Mouse (Mus musculus): ENCODE results near the gene Gata3. TPM values are rescaled to one million over a fixed set of nuclear protein-coding genes. Genes with fewer than 3 reads are reported as not detected.
A peak's percentile ranks its signal among the peaks of the same experiment; 100 is the strongest.

Gata3 gene
- total RNA-seq, 2 experiments from 2014 or later: 0.57 to 1.8 TPM

GRCm38 (mm10) chr2:9875220-9875619, 14.6 kb downstream of the Gata3 start:
- ATAC-seq (replicated peaks; ENCODE audit: low FRiP score, low TSS enrichment, poor library complexity, severe bottlenecking): no peak

GRCm38 (mm10) chr2:9874467-9875219, 15.2 kb downstream of the Gata3 start:
- ATAC-seq (replicated peaks; ENCODE audit: low FRiP score, low TSS enrichment, poor library complexity, severe bottlenecking): no peak

- ATAC-seq (replicated peaks; ENCODE audit: low FRiP score, low TSS enrichment, poor library complexity, severe bottlenecking): no peak
Observed at GRCm38 (mm10) chr2:9873757-9874156, 16.1 kb downstream of the Gata3 start.

DNA sequence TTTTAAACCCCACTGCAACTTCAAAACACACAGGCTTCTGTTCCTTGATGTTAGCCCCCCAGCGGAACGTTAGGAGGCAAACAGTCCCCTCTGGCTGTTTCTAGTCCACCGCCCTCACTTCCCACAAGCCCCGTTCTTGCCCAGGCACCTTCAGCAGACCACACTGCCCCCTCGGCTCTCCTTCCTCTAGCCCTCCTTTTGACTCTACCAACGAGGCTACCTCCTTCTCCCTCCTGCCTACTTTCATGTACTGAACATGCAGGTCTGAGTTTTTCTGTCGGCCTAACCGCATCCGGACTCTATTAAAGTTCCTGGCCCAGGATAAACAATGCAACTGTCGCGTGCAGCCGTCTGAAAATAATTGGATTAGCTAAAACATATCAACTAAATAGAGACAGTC, 17.2 kb downstream of the Gata3 start:
- 0 out of 2 replicates have a peak, but pooled peaks have one; percentile 6 for ATAC-seq (replicated peaks; ENCODE audit: low FRiP score, low TSS enrichment, poor library complexity, severe bottlenecking)

DNA sequence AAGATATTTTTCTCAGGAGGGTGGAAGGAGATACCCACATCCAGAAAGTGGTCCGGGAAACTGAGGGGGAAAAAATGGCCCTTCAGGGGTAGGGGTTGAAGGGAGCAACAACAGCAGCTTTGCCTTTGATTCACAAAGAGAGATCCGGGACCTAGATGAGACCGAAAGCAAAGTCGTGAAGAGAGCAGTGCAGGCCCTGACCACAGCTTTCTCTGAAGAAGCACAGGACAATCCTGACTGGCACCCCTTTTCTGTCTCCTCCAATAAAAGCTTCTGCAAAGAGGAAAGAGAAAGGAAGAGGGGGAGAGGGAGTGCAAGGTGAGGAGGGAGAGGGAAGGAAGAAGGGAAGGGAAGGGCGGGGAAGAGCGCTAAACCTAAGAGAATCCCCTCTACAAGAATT, 18.0 kb downstream of the Gata3 start:
- ATAC-seq (replicated peaks; ENCODE audit: low FRiP score, low TSS enrichment, poor library complexity, severe bottlenecking): no peak

GRCm38 (mm10) chr2:9871141-9871716, 18.6 kb downstream of the Gata3 start:
- peak; percentile 27; the same call in 1 of the 2 replicates for ATAC-seq (replicated peaks; ENCODE audit: low FRiP score, low TSS enrichment, poor library complexity, severe bottlenecking)

DNA sequence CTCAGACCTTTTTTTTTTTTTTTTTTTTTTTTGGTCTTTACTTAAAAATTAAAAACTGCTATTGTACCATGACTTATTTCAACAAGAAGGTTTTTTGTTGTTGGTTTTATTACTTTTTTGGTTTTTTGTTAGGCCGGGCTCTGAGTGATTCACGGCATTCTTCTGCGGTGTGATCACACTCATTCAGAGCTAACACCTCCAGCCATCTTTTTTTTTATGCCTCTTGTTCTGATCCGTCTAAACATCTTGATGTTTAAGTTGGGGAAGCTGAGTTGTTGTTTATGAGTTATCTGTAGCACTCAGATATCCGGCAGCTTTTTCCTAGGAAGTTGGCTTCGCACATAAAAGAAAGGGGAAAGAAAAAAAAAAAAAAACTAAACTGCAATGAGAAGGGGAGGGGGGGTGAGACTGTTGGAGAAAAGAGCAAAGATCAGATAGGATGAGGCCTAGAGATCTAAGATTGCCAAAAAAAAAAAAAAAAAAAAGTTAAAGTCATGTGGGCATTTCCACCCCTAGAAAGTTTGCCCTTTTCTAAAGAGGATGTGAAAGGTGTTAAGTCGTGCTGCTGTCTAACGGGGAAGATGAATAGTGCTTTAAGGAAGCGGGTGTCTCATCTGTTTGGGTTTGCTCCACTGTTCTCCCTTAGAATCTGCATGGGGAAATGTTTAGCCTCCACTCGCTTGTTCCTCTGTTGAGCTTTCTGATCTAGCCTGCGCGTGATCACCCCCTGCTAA, 22.6 kb downstream of the Gata3 start:
- ATAC-seq (replicated peaks; ENCODE audit: low FRiP score, low TSS enrichment, poor library complexity, severe bottlenecking): no peak

DNA sequence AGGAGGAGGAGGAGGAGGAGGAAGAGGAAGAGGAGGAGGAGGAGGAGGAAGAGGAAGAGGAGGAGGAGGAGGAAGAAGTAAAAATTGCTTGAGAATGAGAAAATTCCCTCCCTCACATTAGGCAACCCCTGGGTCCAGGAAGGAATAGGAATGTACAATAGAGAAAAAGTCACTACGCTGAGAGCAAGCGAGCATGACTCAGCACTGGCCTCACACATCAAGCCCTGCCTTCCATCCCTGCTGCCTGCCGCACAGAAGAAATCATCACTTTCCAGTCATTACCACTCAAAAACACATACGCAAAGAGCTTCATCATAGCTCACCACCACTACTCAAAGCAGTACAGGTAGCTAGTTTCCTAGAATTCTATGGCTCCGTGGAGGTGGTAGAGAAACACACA, 29.1 kb downstream of the Gata3 start:
- ATAC-seq (replicated peaks; ENCODE audit: low FRiP score, low TSS enrichment, poor library complexity, severe bottlenecking): 0 out of 2 replicates have a peak, but pooled peaks have one; percentile 31

DNA sequence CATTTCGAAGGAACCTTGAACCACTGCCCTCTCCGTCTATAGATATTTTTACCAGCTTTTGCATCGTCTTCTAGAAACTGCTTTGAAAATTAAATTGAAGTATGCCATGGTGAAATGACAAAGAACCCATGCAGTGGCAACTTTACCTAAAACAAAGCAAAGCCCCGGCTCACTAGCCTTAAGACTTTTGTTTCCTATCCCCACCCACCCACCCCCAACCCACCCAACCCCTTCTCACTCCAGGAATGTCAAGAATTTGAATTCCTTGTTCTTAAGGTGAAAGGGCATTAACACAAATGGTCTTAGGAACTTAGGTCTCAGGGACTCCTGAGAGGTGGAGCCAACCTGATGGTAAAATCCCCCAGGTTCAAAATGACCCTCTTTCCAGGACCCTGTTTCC, 34.0 kb downstream of the Gata3 start:
- no peak for ATAC-seq (replicated peaks; ENCODE audit: low FRiP score, low TSS enrichment, poor library complexity, severe bottlenecking)

DNA sequence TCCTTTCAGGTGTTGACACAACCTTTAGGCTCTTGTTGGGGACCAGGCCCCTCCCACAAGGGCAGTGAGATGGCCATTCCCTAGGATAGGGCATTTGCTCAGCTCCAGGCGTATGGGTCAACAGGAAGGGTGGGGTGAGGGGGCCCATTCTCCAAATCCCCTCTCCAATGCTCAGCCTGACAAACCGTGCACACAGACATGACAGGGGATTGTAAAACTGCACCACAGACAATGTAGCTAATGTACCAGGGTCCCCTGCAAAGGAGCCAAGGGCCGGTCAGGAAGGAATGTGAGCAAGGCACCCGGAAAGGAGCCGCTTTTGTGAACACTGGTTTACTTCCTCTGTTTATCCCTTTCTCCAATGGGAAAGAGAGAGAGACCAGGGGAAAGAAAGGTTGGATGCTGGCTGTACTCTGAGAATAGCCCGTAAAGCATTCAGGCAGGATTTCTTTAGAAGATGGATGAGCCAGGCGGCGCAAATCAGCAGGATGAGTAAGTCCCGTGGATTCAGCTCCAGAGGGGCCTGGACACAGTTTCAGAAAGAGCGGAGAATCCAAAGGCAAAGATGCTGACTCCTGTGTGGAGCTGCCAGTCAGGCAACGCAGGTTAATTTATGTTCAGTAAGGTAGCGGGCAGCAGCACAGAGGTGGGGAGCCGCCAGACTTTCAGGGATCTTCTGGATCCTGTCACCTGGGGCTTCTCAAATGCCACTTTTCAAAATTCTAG, 36.8 kb downstream of the Gata3 start:
- ATAC-seq (replicated peaks; ENCODE audit: low FRiP score, low TSS enrichment, poor library complexity, severe bottlenecking): no peak

DNA sequence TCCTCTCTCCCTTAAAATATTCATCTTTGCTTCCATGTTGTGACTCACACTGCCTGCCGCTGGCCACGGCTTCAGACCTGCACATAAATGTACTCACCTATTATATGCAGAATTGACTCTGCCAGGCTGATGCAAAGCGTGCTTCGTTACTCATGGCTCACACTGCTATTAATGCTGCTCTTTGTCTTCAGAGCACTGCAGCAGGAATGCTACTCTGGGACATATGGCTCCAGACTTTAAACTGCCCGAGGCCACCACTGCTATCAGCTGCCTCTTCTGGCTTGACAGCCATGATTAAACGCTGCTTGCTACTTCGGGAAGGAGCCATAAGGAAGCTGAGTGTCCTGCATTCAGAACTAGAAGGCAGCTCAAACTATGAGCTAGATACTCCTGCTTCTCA, 54.6 kb downstream of the Gata3 start:
- ATAC-seq (replicated peaks; ENCODE audit: low FRiP score, low TSS enrichment, poor library complexity, severe bottlenecking): no peak

DNA sequence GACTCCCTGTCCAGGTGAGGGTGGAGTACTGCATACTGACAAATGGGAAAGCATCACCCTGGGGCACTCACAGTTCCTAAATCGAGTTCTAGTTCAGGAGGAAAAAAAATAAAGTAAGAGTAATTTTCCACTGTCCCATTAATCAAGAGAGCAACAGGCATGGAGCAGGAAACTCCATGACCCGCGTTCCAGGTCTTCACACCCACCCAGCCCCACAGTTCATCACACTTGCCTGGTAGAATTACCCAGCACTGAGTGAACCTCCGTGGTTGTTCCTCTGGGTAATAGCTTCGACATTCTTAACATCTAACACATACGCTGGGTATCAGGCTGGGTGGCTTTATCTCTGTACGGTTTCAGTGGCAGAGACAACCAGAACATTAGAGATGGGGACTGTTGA, 56.1 kb downstream of the Gata3 start:
- ATAC-seq (replicated peaks; ENCODE audit: low FRiP score, low TSS enrichment, poor library complexity, severe bottlenecking): no peak

DNA sequence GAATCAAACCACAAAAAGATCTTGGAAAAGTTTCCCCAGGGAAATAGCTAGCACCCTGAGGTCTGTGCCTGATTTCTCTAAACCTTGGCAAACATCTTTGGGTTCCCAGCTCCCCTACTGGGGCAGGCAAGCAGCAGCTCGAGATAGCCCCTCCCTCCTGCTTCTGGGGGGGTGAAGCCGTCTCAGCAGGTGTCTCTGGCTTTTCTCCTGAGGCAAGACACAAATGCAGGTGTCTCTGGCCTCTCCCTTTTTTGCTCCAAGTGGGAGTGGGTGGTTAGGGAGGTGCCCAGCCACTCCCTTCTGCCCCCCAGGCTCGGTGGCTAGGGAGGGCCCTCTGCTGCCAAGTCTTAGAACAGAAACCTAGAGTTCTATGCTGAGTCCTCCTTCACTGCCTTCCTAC, 62.2 kb downstream of the Gata3 start:
- ATAC-seq (replicated peaks; ENCODE audit: low FRiP score, low TSS enrichment, poor library complexity, severe bottlenecking): no peak

DNA sequence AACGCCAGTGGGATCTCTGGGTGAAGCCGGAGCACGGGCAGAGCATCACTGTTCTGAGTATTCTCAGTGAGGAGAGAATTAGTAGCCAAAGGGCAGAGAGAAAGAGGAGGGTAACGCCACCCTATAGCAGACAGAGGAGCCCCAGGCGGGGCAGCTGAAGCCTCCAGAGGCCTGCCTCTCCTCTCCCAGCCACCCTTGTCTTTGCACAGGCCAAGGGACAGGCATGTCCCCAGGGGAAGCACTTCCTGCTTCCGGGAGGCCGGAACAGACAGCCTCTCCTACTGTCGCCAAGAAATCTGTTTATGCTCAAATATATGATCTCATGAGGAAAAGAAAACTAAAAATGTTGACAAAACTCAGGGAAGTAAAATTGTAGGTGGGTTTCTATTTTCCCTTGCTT, 69.2 kb downstream of the Gata3 start:
- no peak for ATAC-seq (replicated peaks; ENCODE audit: low FRiP score, low TSS enrichment, poor library complexity, severe bottlenecking)

GRCm38 (mm10) chr2:9818177-9818785, 71.6 kb downstream of the Gata3 start:
- no peak for ATAC-seq (replicated peaks; ENCODE audit: low FRiP score, low TSS enrichment, poor library complexity, severe bottlenecking)

Other genes with a start within 250 kb of the Gata3 start
- not detected in 2 replicates for gene 4930412O13Rik, start 8.8 kb downstream of the Gata3 start, total RNA-seq (2014; fragmentation: Nextera tagmentation)
- gene 4930412O13Rik, start 8.8 kb downstream of the Gata3 start, total RNA-seq (2017): not detected in 2 replicates
- not detected in 2 replicates for gene 9230102O04Rik, start 494 bp downstream of the Gata3 start, total RNA-seq (2014; fragmentation: Nextera tagmentation)
- gene 9230102O04Rik, start 494 bp downstream of the Gata3 start, total RNA-seq (2017): not detected in 2 replicates
- gene Taf3, start 158.6 kb upstream of the Gata3 start, total RNA-seq (2014; fragmentation: Nextera tagmentation): 13.8 and 19.1 TPM in 2 replicates
- gene Taf3, start 158.6 kb upstream of the Gata3 start, total RNA-seq (2017): 9.8 and 10.1 TPM in 2 replicates
- gene Atp5c1, start 190.5 kb upstream of the Gata3 start, total RNA-seq (2014; fragmentation: Nextera tagmentation): 449 and 461 TPM in 2 replicates
- gene Atp5c1, start 190.5 kb upstream of the Gata3 start, total RNA-seq (2017): 496 and 499 TPM in 2 replicates
- 34.0 and 41.8 TPM in 2 replicates for gene Kin, start 190.6 kb upstream of the Gata3 start, total RNA-seq (2014; fragmentation: Nextera tagmentation)
- 22.2 and 41.9 TPM in 2 replicates for gene Kin, start 190.6 kb upstream of the Gata3 start, total RNA-seq (2017)
- gene Itih2, start 241.4 kb upstream of the Gata3 start, total RNA-seq (2014; fragmentation: Nextera tagmentation): not detected in 2 replicates
- not detected in 2 replicates for gene Itih2, start 241.4 kb upstream of the Gata3 start, total RNA-seq (2017)

All from megakaryocyte-erythroid progenitor cell, adult 5-6 weeks (primary cell).